Mouse (Mus musculus): ENCODE results near the gene Maco1. TPM values are rescaled to one million over a fixed set of nuclear protein-coding genes. Genes with fewer than 3 reads are reported as not detected.

The Maco1 gene
- 11.5 and 12.8 TPM in 2 replicates for polyA plus RNA-seq (2012; rRNA removed; ENCODE audit: low replicate concordance)

DNA sequence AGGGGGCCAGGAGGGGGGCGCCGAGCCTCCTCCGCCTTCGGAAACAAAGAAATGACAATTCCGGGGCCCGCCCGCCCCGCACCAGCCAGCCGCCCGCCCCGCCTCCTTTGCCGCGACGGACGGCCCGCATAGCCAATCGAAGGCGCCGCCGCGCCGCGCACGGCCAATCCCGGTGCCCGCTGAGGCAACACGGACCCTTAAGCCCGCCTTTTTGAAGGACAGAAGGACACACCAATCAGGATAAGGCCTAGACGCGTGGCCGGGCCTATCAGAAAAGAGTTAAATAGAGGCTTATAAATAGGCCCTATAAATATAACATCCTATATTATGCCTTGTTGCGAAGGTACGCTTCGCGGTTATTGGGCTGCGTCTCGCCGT, at the start of gene Maco1:
Gene Maco1 (minus strand): TSS at position 87 of the 378 bp plus-strand sequence.

DNA sequence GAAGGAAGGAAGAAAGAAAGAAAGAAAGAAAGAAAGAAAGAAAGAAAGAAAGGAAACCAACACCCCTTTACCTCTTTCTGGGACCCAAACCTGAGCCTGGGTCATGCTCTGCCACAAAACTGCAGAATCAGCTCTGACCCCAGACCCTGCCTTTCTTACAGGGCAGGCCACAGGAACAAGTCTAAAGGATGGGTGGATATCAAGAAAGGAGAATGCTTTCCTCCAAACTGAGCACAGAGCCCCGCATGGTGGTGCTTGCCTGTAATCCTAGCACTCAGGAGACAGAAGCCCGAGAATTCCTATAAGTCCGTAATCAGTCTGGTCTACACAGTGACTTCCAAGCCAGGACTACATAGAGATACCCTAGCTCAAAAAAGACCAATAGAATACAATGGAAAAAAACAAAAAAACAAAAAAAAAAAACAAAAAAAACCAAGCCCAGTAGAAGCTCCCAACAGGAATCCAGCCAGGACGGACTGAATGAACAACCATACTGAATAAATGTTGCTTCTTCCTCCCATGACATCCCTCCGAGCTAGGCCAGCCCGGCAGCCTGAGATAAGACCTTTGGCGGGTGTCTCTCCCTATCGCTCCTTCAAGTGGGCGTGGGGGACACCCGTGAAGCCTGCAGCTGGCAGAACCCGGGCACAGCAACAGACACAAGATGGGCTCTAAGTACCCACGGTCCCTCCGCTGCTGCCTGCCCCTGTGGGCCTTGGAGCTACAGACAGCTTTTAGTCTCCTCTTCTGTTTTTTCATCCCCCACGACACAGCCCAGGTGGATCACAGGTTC, 11.0 kb upstream of the Maco1 start, which contains the start of gene Rhd:
Gene Rhd (plus strand): TSS at position 600 of the 793 bp plus-strand sequence.

DNA sequence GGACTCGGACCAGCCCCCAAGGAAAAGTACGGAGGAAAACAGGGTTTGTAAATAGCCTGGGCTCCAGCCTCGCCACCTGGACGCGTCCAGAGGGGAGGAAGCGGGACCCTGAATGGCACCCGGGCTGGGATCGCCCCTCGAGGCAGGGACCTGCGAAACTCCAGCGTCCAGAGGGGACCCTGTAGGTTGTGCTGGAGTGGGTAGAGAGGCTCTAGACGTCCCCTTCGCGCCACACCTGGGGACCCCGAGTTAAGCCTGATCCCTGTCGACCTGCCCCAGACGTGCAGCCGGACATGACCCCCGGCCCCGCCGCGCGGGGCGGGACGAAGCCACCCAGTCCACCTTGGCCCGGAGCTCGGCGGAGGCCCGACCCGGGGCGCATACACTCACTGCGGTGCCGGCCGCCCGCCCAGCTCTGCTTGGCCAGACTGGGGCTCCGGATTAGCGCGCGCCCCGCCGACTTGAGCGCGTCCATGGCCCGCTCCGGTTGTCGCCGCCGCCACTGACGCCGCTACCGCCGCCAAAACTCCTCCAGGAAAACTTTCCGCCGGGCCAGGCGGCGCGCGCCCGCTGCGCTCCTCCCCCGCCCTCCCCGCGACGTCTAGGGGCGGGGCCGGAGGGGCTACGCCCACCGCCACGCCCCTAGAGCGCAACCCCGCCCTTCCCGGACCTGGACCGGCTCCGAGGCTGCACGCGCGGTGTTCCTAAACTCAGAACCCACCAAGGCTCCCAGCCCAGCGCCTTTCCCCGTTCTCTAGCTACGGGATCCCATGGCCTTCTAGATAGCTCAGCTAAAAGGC, 85.5 kb downstream of the Maco1 start, which contains the start of gene Ldlrap1:
Gene Ldlrap1 (minus strand): TSS at position 599 of the 800 bp plus-strand sequence.

Other genes starting within 250 kb of the Maco1 start
- gene Man1c1, start 149.1 kb downstream of the Maco1 start, polyA plus RNA-seq (2012; rRNA removed; ENCODE audit: low replicate concordance): 6.9 and 14.0 TPM in 2 replicates
- gene Ldlrap1, start 85.3 kb downstream of the Maco1 start, polyA plus RNA-seq (2012; rRNA removed; ENCODE audit: low replicate concordance): 20.2 and 24.8 TPM in 2 replicates
- gene Rhd, start 11.2 kb upstream of the Maco1 start, polyA plus RNA-seq (2012; rRNA removed; ENCODE audit: low replicate concordance): 0.29 and 0.81 TPM in 2 replicates
- 157 and 161 TPM in 2 replicates for gene Tmem50a, start 61.7 kb upstream of the Maco1 start, polyA plus RNA-seq (2012; rRNA removed; ENCODE audit: low replicate concordance)
- 326 and 559 TPM in 2 replicates for gene Rsrp1, start 70.2 kb upstream of the Maco1 start, polyA plus RNA-seq (2012; rRNA removed; ENCODE audit: low replicate concordance)
- 26.2 and 27.7 TPM in 2 replicates for gene Syf2, start 77.6 kb upstream of the Maco1 start, polyA plus RNA-seq (2012; rRNA removed; ENCODE audit: low replicate concordance)